Mouse (Mus musculus) gastrocnemius, adult 18-20 months (tissue): ENCODE data around the gene Nek5. TPM values are rescaled to one million over a fixed set of nuclear protein-coding genes. Genes with fewer than 3 reads are reported as not detected.

Experiments used
- total RNA-seq, 2 experiments: library from RNA; stranded (reverse); gene quantifications; 2 replicates each; pipeline ENCODE4 v1.2.3; 2021

The Nek5 gene
- total RNA-seq, 2 experiments from 2014 or later, result 0.46 to 1.2 TPM

Other genes with a start within 250 kb of the Nek5 start
- gene Defb9, start 239.6 kb downstream of the Nek5 start, total RNA-seq, result not detected
- not detected for gene Defb11, start 218.6 kb downstream of the Nek5 start, total RNA-seq
- not detected for gene Defb15, start 192.3 kb downstream of the Nek5 start, total RNA-seq
- not detected for gene Defb35, start 186.7 kb downstream of the Nek5 start, total RNA-seq
- not detected for gene Defb13, start 178.3 kb downstream of the Nek5 start, total RNA-seq
- not detected for gene Fam90a1a, start 166.3 kb downstream of the Nek5 start, total RNA-seq
- gene Ccdc70, start 155.3 kb downstream of the Nek5 start, total RNA-seq, result not detected
- under 1 TPM in 1 of 2 experiments, not detected in 1; 0.02 TPM for gene Atp7b, start 64.7 kb downstream of the Nek5 start, total RNA-seq
- gene Alg11, start 64.3 kb downstream of the Nek5 start, total RNA-seq, result 1 to 10 TPM; 6.2 to 7.6 TPM
- 1 to 10 TPM; 2.1 to 3.2 TPM for gene Nek3, start 41.4 kb upstream of the Nek5 start, total RNA-seq
- gene Ckap2, start 60.8 kb upstream of the Nek5 start, total RNA-seq, result under 1 TPM; 0.21 to 0.23 TPM
- gene Vps36, start 67.8 kb upstream of the Nek5 start, total RNA-seq, result 10 to 100 TPM; 25.5 to 26.3 TPM
- 1 to 10 TPM in 1 of 2 experiments, under 1 TPM in 1; 0.89 to 1.3 TPM for gene Thsd1, start 102.3 kb upstream of the Nek5 start, total RNA-seq
- gene Tpte, start 158.4 kb upstream of the Nek5 start, total RNA-seq, result not detected